Mouse (Mus musculus): Measurements from ENCODE around the gene Krtcap2.
"Not testable (repeated sequence)": the region's sequence is repeated elsewhere in the genome, so short reads cannot be mapped to it uniquely, and the experiment has no call there.

Gene Krtcap2

DNA sequence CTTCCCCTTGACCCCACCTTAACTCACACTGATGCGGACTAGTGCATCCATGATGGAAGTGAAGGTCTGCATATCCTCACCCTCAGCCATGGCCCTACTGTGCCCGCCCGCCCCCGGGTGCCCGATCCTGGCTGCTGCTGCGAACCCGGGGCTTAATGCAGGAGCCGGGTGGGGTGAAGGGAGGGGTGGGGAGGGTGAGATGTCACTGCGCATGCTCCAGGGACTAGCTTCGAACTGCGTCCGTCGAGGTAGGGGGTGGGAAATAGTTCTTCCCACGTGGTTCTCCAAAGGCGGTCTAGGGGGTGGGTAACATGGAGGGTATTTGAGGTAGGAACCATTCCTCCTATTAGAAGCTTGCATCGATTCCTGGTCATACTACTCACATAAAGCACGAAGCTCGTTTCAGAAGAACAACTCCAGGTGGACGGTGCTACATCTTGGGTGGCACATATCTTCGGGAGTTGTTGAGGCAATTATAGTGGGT is at the start of gene Krtcap2:
TSS of gene Krtcap2 (plus strand) at position 279 of the 484 bp plus-strand sequence.
- in situ Hi-C loops (cut with MseI, MboI), result loop anchor here in 1 of 2 experiments (10.0 kb wide), 1 partner anchor 49 kb away; no protein-coding TSS in a partner anchor

- in situ Hi-C loops (cut with MseI, MboI), result no loop called here
Observed at GRCm38 (mm10) chr3:89195979-89196877, 49.5 kb upstream of the Krtcap2 start.

DNA sequence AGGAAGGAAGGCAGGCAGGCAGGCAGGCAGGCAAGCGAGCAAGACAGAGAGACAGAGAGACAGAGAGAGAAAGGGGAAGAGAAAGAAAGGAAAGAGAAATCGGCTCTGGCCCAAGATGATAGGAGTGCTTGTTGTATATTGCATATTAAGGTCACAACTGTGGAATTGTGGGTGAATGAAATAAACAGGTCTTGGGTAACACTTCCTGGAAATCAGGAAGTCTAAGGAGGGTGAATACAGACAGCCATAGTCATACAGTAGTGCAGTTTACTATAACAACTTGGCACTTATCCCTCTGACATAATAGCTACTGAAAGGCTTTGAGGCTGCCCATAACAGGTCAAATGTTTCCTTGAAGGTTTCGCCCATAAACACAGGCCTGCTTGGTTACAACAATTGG is 45.9 kb upstream of the Krtcap2 start:
- in situ Hi-C loops (cut with MseI, MboI), result no loop called here

- in situ Hi-C loops (cut with MseI, MboI), result no loop called here
Observed at GRCm38 (mm10) chr3:89202253-89203141, 43.3 kb upstream of the Krtcap2 start, which contains the start of gene Gba. Gene Gba (plus strand): TSS chr3:89202928.

GRCm38 (mm10) chr3:89203142-89203514 is 42.6 kb upstream of the Krtcap2 start:
- in situ Hi-C loops (cut with MseI, MboI), result no loop called here

GRCm38 (mm10) chr3:89206079-89206478 is 39.7 kb upstream of the Krtcap2 start:
- in situ Hi-C loops (cut with MseI, MboI), result no loop called here

DNA sequence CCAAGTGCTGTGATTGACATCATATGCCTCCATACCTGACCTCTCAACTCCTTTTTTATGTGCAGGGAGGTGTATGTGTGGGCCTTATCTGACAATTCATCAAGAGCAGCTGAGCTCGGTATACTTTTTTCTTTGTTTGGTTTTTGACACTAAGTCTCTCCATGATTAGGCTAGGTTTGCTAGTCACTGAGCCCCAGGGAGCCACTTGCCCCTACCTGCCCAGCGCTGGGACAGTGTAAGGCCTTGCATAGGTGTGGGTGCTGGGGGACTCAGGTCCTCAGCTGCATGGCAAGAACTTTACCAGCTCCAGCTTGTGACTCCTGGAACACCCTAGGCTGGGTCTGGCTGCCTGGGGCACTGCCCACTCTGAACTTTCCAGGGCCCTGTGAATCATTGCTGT is 39.1 kb upstream of the Krtcap2 start:
- in situ Hi-C loops (cut with MseI, MboI), result no loop called here

DNA sequence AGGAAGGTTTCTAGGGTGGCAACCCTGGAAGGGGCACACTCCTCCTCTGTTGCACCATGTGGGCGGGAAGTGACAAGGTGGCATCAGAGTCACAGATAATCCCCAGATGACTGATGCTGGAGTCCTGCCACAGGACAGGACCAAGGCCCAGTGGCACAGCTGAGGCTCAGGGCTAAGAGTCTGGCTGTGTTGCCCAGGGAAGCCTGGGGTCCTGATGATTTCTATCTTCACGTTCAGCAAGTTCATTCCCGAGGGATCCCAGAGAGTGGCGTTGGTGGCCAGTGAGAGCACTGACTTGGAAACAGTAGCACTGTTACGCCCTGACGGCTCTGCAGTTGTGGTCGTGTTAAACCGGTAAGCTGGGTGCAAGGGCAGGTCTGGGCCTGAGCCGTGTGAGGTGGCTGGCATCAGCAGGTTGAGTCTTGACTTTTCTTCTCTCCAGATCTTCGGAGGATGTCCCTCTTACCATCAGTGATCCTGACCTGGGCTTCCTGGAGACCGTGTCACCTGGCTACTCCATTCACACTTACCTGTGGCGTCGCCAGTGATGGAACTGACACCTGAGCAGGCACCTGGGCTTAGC is 37.6 kb upstream of the Krtcap2 start:
- in situ Hi-C loops (cut with MseI, MboI), result no loop called here

- in situ Hi-C loops (cut with MseI, MboI), result no loop called here
Observed at GRCm38 (mm10) chr3:89208736-89209135, 37.0 kb upstream of the Krtcap2 start.

GRCm38 (mm10) chr3:89209731-89210130 is 36.0 kb upstream of the Krtcap2 start:
- in situ Hi-C loops (cut with MseI, MboI), result no loop called here

DNA sequence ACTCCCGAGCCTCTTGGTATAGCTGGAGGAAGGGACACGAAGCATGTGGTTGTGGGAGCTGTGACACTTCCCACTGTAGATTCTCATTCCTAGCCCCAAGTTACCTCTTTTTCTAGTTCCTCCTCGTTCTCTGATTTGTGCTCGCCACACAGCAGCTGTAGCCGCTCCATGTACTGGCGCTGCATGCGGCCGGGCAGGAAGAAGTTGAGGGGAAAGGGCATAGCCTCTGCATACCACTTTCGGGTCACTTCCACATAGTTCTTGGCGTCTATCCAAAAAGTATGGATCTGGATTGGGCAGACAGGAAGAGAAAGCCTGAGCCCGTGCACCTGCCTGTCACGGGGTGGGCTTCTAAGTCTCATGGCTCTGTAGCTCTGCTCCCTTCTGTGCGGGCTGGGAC is 35.6 kb upstream of the Krtcap2 start:
- in situ Hi-C loops (cut with MseI, MboI), result no loop called here

GRCm38 (mm10) chr3:89210731-89211130 is 35.0 kb upstream of the Krtcap2 start:
- in situ Hi-C loops (cut with MseI, MboI), result no loop called here

GRCm38 (mm10) chr3:89213803-89214530 is 31.8 kb upstream of the Krtcap2 start:
- in situ Hi-C loops (cut with MseI, MboI), result no loop called here

DNA sequence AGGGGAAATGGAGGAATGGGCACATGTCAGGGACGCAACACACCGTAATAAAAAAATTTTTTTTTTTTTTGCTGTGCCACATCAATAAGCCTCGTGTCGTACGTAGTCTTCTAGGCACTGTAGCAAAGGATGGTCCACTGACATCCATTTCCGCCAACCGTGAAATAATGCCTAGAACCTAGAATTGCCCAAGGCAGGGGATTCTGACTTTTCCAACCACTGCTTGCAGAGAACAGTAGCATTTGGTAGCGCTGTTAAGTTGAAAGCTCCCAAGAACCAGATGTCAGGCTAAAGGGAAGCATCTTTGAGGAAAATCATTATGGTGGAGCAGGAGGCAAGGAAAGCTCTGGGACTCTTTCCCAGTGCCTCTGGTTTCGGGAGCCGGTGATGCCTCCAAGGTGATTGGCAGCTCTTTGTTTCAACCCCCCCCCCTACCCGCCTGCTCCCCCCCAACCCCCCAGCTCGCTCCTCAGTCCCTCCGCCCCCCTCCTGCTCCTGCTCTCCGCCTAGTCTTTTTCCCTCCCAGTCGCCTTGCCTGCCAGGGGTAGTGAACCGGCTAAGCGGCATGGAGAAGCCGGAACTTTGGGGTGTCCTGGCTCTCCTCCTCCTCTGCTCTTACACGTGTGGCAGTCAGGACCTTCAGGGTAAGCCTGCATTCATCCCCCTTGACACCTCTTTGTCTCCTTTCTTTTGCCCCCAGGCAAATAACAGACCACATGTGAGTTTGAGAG is 30.9 kb upstream of the Krtcap2 start, which contains the start of gene Thbs3:
TSS of gene Thbs3 (plus strand) at position 500 of the 731 bp plus-strand sequence.
- in situ Hi-C loops (cut with MseI, MboI), result no loop called here

- in situ Hi-C loops (cut with MseI, MboI), result no loop called here
Observed at GRCm38 (mm10) chr3:89215853-89216252, 29.9 kb upstream of the Krtcap2 start.

DNA sequence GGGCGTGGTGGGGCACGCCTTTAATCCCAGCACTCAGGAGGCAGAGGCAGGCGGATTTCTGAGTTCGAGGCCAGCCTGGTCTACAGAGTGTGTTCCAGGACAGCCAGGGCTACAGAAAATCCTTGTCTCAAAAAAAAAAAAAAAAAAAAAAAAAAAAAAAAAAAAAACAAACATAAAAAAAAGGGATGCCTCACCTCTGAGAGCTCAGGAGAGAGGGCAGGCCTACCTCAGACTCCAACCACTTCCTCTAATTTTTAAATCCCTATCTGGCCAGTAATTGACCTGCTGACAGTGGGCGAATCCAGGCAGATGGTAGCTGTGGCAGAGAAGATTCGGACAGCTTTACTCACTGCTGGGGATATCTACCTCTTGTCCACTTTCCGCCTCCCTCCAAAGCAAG is 29.4 kb upstream of the Krtcap2 start:
- in situ Hi-C loops (cut with MseI, MboI), result not testable (repeated sequence)

DNA sequence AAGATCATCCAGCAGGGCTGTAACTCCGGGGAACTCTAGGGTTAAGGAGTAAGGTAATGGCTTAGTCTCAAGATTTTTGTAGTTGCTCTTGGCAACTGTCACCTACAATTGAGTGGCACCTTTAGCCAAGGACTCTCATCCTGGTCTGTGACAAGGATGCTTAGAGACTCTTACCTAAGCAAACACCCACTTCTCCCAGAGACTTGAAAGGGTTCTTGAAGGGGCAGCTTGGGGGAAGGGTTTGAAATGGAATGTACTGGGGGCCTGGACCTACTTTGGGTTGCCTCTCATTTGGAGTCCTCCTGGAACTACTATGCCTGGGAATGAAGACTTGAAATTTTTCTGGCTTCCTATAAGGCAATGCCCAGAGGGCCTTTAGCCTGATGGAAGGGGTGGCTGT is 27.5 kb upstream of the Krtcap2 start:
- in situ Hi-C loops (cut with MseI, MboI), result no loop called here

DNA sequence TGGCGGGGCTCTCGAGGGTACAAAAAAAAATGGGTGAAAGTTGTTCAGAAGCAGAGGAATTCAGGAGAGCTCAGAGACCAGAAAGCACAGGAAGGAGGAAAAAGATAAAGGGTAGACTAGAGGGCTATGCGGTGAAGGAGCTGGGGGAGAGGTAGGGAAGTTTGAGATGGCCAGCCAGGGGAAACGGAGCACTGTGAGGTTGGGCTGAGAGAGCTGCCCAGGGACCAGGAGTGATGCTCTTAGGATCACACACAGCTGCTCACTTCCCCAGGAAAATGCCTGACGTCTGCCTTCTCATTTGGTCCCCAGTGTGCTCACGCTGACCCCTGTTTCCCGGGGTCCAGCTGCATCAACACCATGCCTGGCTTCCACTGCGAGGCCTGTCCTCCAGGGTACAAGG is 26.2 kb upstream of the Krtcap2 start:
- in situ Hi-C loops (cut with MseI, MboI), result no loop called here

GRCm38 (mm10) chr3:89221167-89221566 is 24.6 kb upstream of the Krtcap2 start:
- in situ Hi-C loops (cut with MseI, MboI), result no loop called here

GRCm38 (mm10) chr3:89224796-89225195 is 21.0 kb upstream of the Krtcap2 start:
- in situ Hi-C loops (cut with MseI, MboI), result no loop called here
